Mouse (Mus musculus): Measurements from ENCODE around the gene Csnk1g2.

DNA sequence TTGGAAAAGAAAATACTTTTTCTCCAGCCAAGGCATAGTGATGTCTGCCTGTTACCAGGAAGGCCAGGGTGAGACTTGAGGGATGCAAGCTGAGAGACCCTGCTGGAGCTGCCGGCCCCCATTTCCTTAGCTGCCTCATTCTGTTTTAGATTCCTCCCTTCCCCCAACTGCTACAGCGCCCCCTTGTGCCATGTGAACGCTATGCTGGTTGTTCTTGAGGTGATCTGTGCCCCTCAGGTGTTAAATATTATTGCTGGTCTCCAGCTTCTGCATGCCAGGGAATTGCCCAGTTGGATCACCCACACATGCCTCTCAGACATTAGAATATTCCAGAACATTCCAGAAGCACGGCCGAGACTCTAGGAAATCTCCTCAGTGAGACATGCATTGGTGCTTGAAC is 38.5 kb downstream of the Csnk1g2 start:
- TF ChIP-seq CTCF (IDR thresholded peaks at IDR 0.05; ENCODE audit: control insufficient read depth, insufficient read depth, low read length) (peak; percentile 84), POLR2A (IDR thresholded peaks at IDR 0.05; ENCODE audit: borderline replicate concordance, control insufficient read depth, low read depth, low read length) (no peak)

All from bone marrow, adult 2 months (tissue).